Mouse (Mus musculus) hindbrain, embryonic 15.5 days (tissue): ENCODE measurements at regions not wholly inside any gene's neighbourhood (a gene's known extent, or its start where the extent isn't known, plus 50 kb on each side); places are given as distances from the start of the nearest gene placed in this dataset.

ENCODE experiments used
- ATAC-seq: fragments of 200-750 bp; cut with Nextera tagmentation; 2 replicates; pipeline ENCODE4 v1.8.0; 2017; ENCODE audit warnings: low read depth, moderate number of reproducible peaks, moderate TSS enrichment; ENCODE audit not compliant: low FRiP score
- H3K27ac ChIP-seq: fragments of 300-500 bp; sonication (generic); replicated peaks from 2 replicates; pipeline ENCODE4 v1.5.1; 2015; ENCODE audit warnings: mild to moderate bottlenecking, inconsistent platforms
- H3K27me3 ChIP-seq: fragments of 300-500 bp; sonication (generic); 2 replicates; pipeline ENCODE4 v1.6.1; 2015; ENCODE audit warnings: control low read depth, inconsistent platforms
- H3K36me3 ChIP-seq: fragments of 300-500 bp; sonication (generic); 2 replicates; pipeline ENCODE4 v1.6.1; 2015; ENCODE audit warnings: control low read depth, inconsistent platforms
- H3K4me1 ChIP-seq: fragments of 300-500 bp; sonication (generic); replicated peaks from 2 replicates; pipeline ENCODE4 v1.6.1; 2015; ENCODE audit warnings: control low read depth, inconsistent platforms
- H3K4me2 ChIP-seq: fragments of 300-500 bp; sonication (generic); 2 replicates; pipeline ENCODE4 v1.6.1; 2015; ENCODE audit warnings: moderate library complexity, mild to moderate bottlenecking, inconsistent platforms
- H3K4me3 ChIP-seq: fragments of 300-500 bp; sonication (generic); 2 replicates; pipeline ENCODE4 v1.5.1; 2015; ENCODE audit warnings: mild to moderate bottlenecking, inconsistent platforms
- H3K9ac ChIP-seq: fragments of 300-500 bp; sonication (generic); 2 replicates; pipeline ENCODE4 v1.6.1; 2015; ENCODE audit warnings: inconsistent platforms
- H3K9me3 ChIP-seq: fragments of 300-500 bp; sonication (generic); 2 replicates; pipeline ENCODE4 v1.6.1; 2016; ENCODE audit warnings: control low read depth, inconsistent platforms
- WGBS: fragments of 180-500 bp; shearing (Covaris S2); methylation state at CpG from one replicate; pipeline ENCODE4 v1.1.7; 2015; 5-methylcytosine and 5-hydroxymethylcytosine counted together

GRCm38 (mm10) chr14:92958138-92958537 is 932.3 kb downstream of the Pcdh9 start:
- ATAC-seq, result no peak
- no peak overlapping the region for H3K27ac ChIP-seq
- WGBS, result 19% methylated on average over 2 of the region's 2 CpGs
- H3K9me3 ChIP-seq, result no peaks in the 10 kb centered on the region
- H3K36me3 ChIP-seq, result no peaks in the 10 kb centered on the region
- no peaks in the 10 kb centered on the region for H3K4me1 ChIP-seq
- no peak overlapping the region for H3K4me2 ChIP-seq
- H3K27me3 ChIP-seq, result no peaks in the 10 kb centered on the region
- no peak overlapping the region for H3K9ac ChIP-seq
- H3K4me3 ChIP-seq, result no peak overlapping the region

DNA sequence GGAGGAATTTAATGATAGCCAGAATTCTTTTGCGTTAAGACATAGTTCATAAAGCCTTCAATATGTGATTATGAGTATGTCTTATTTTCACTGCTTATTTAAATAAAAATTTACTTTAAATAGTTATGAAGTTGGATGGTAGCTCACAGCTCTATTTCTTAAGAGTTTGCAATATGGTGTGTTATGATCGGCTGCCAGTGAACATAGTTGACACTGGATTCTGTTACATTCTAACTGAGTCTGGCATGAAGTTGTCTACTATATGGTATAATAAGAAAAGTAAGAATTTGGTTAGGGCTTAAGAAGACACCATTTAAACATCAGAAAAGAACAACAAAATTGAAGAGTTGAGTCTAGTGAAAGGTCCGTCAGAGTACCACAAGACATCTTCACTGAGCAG is 935.0 kb downstream of the Pcdh9 start:
- Histone ChIP-seq H3K4me1 (no peaks in the 10 kb centered on the region), H3K9me3 (no peaks in the 10 kb centered on the region), H3K27me3 (no peaks in the 10 kb centered on the region), H3K4me2 (no peak overlapping the region), H3K9ac (no peak overlapping the region), H3K27ac (no peak overlapping the region), H3K4me3 (no peak overlapping the region), H3K36me3 (no peaks in the 10 kb centered on the region)
- 91% methylated on average over 3 of the region's 3 CpGs for WGBS
- ATAC-seq, result no peak

- Histone ChIP-seq H3K27ac (no peak overlapping the region), H3K4me2 (no peak overlapping the region), H3K4me3 (no peak overlapping the region), H3K9ac (no peak overlapping the region), H3K4me1 (0 out of 2 replicates have a peak, but pooled peaks cover 4% of the 10 kb centered on the region), H3K9me3 (no peaks in the 10 kb centered on the region), H3K27me3 (no peaks in the 10 kb centered on the region), H3K36me3 (no peaks in the 10 kb centered on the region)
- ATAC-seq, result peak; percentile 78; the same call in 1 of the 2 replicates
- WGBS, result 38% methylated on average over 6 of the region's 6 CpGs
Measured at GRCm38 (mm10) chr14:92907623-92908045, 982.8 kb downstream of the Pcdh9 start.

GRCm38 (mm10) chr14:92874548-92874947 is 1015.9 kb downstream of the Pcdh9 start:
- Histone ChIP-seq H3K9me3 (no peaks in the 10 kb centered on the region), H3K27me3 (no peaks in the 10 kb centered on the region), H3K4me3 (no peak overlapping the region), H3K9ac (no peak overlapping the region), H3K4me2 (no peak overlapping the region), H3K4me1 (no peaks in the 10 kb centered on the region), H3K27ac (no peak overlapping the region), H3K36me3 (no peaks in the 10 kb centered on the region)
- no peak for ATAC-seq
- WGBS, result 78% methylated on average over 7 of the region's 7 CpGs

- no peaks in the 10 kb centered on the region for H3K9me3 ChIP-seq
- no peaks in the 10 kb centered on the region for H3K27me3 ChIP-seq
- no peak overlapping the region for H3K4me3 ChIP-seq
- 78% methylated on average over 2 of the region's 2 CpGs for WGBS
- H3K27ac ChIP-seq, result no peak overlapping the region
- H3K4me1 ChIP-seq, result no peaks in the 10 kb centered on the region
- no peaks in the 10 kb centered on the region for H3K36me3 ChIP-seq
- H3K9ac ChIP-seq, result no peak overlapping the region
- no peak overlapping the region for H3K4me2 ChIP-seq
- ATAC-seq, result no peak
Measured at GRCm38 (mm10) chr14:92866462-92866861, 1024.0 kb downstream of the Pcdh9 start.

GRCm38 (mm10) chr14:92862942-92863341 is 1027.5 kb downstream of the Pcdh9 start:
- no peak for ATAC-seq
- Histone ChIP-seq H3K27me3 (no peaks in the 10 kb centered on the region), H3K9ac (no peak overlapping the region), H3K4me2 (no peak overlapping the region), H3K27ac (no peak overlapping the region), H3K4me1 (no peaks in the 10 kb centered on the region), H3K36me3 (no peaks in the 10 kb centered on the region), H3K4me3 (no peak overlapping the region), H3K9me3 (no peaks in the 10 kb centered on the region)
- 34% methylated on average over 2 of the region's 2 CpGs for WGBS

DNA sequence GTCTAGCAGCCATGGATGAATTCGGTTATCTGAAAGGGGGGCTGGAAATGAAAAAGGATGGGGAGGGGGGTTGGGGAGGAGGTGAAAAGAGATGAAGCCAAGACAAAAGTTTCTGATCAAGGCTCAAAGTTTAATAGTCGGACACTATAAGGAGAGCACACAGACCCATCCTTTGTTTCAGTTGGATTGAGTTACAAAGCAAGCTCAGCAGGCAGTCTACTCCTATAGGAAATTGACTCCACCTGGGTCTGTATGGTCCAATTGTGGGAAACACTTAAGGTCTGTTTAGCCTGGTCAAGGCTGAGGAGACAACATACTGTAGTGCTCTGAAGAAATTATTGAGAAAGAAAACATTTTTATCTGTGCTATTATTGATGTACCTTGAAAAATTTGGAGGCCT is 1029.8 kb downstream of the Pcdh9 start:
- WGBS, result 63% methylated on average over 2 of the region's 2 CpGs

GRCm38 (mm10) chr14:92833646-92834045 is 1056.8 kb downstream of the Pcdh9 start:
- Histone ChIP-seq H3K9me3 (no peaks in the 10 kb centered on the region), H3K4me1 (no peaks in the 10 kb centered on the region), H3K27ac (no peak overlapping the region), H3K4me2 (no peak overlapping the region), H3K4me3 (no peak overlapping the region), H3K36me3 (no peaks in the 10 kb centered on the region), H3K27me3 (no peaks in the 10 kb centered on the region), H3K9ac (no peak overlapping the region)
- 87% methylated on average over 3 of the region's 3 CpGs for whole genome bisulfite sequencing
- ATAC-seq, result no peak

More for the DNA sequence above, 1029.8 kb downstream of the Pcdh9 start:
- Histone ChIP-seq H3K9me3 (no peaks in the 10 kb centered on the region), H3K4me2 (no peak overlapping the region), H3K4me1 (no peaks in the 10 kb centered on the region), H3K4me3 (no peak overlapping the region), H3K27me3 (no peaks in the 10 kb centered on the region), H3K36me3 (no peaks in the 10 kb centered on the region), H3K9ac (no peak overlapping the region), H3K27ac (no peak overlapping the region)
- no peak for ATAC-seq

GRCm38 (mm10) chr14:92829171-92829570 is 1061.3 kb downstream of the Pcdh9 start:
- 53% methylated on average over 4 of the region's 4 CpGs for WGBS
- H3K36me3 ChIP-seq, result no peaks in the 10 kb centered on the region
- H3K9me3 ChIP-seq, result no peaks in the 10 kb centered on the region
- H3K4me1 ChIP-seq, result no peaks in the 10 kb centered on the region
- H3K9ac ChIP-seq, result no peak overlapping the region
- no peaks in the 10 kb centered on the region for H3K27me3 ChIP-seq
- H3K27ac ChIP-seq, result no peak overlapping the region
- no peak overlapping the region for H3K4me3 ChIP-seq
- no peak overlapping the region for H3K4me2 ChIP-seq
- no peak for ATAC-seq

DNA sequence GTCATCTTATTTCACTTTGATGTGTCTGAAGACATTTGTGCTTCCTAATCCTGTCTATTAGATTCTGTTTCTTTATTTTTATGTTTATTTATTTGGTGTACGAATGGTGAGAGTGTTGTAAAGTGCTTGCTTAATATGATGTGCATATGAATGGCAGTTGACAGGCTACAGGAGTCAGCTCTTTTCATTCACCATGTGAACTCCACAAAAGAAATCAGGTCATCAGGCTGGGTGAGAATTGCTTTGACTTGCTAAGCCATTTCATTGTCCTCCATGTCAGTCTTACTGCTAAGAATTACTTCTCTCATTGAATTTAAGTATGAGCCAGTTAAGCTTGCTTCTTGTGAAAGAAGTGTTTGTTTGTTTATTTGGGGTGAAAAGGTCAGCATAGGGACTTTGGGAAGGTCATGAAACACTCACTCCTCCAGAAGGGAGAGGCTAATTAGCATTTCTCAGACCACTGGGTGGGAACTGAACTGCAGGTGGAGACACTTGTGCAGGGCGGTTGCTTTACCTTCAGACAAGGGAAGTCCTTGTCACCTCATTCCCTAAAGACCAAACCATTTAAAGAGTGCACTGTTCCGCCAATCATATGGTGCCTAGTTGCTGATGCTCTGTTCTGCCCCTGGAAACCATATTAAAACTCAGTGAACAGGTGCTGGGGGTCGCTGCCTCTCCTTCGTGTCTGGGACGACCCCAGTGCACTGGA is 1063.7 kb downstream of the Pcdh9 start:
- H3K27me3 ChIP-seq, result no peaks in the 10 kb centered on the region
- H3K9ac ChIP-seq, result no peak overlapping the region
- H3K4me3 ChIP-seq, result no peak overlapping the region
- WGBS, result 41% methylated on average over 6 of the region's 6 CpGs
- H3K4me2 ChIP-seq, result no peak overlapping the region
- H3K27ac ChIP-seq, result no peak overlapping the region
- H3K9me3 ChIP-seq, result no peaks in the 10 kb centered on the region
- ATAC-seq, result no peak
- no peaks in the 10 kb centered on the region for H3K4me1 ChIP-seq
- H3K36me3 ChIP-seq, result no peaks in the 10 kb centered on the region

DNA sequence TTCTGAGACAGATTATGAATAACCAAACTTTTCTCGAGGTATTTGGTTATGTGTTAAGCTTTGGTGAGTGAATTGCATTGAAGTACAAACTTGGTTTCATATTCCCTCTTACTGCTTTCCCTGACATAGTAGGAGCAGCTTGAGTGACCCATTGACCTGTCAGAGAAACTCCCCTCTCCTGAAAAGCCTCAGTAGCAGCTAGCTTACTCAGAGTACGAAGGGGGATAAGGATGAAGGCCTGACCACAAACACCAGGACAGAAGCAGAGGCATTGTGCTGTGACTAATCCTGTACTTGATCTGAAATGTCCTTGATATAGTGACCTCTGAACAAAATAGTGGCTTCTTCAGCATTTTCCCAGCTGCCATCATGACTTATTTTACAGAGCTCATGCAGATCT is 1070.4 kb downstream of the Pcdh9 start:
- H3K4me3 ChIP-seq, result no peak overlapping the region
- H3K4me1 ChIP-seq, result no peaks in the 10 kb centered on the region
- no peak overlapping the region for H3K9ac ChIP-seq
- 78% methylated on average over 2 of the region's 2 CpGs for WGBS
- no peaks in the 10 kb centered on the region for H3K9me3 ChIP-seq
- no peak for ATAC-seq
- no peaks in the 10 kb centered on the region for H3K36me3 ChIP-seq
- no peak overlapping the region for H3K4me2 ChIP-seq
- no peak overlapping the region for H3K27ac ChIP-seq
- no peaks in the 10 kb centered on the region for H3K27me3 ChIP-seq
